Mouse (Mus musculus) ES-E14 (cell line): Measurements from ENCODE around the gene Gm29609. TPM values are rescaled to one million over a fixed set of nuclear protein-coding genes. Genes with fewer than 3 reads are reported as not detected.

Source experiments
- DNase-seq: peaks from one replicate; pipeline ENCODE4 v3.0.0-alpha.2; 2013; ENCODE audit warnings: low read depth, low spot score
- H3K27ac ChIP-seq: 2 replicates; pipeline ENCODE4 v1.5.1; 2012; ENCODE audit warnings: low read depth, mild to moderate bottlenecking, low read length, moderate library complexity, mixed read lengths; ENCODE audit not compliant: poor library complexity, insufficient read depth, severe bottlenecking
- H3K36me3 ChIP-seq: 2 replicates; pipeline ENCODE4 v1.6.1; 2012; ENCODE audit warnings: mild to moderate bottlenecking, low read length, moderate library complexity, mixed read lengths; ENCODE audit not compliant: control insufficient read depth, poor library complexity, insufficient read depth, severe bottlenecking
- H3K4me1 ChIP-seq, 2 experiments: fragments of 150-350 bp in 1 of 2; sonication (generic) in 1 of 2; 2 replicates each; pipeline ENCODE4 v1.6.1; 2012; ENCODE audit warnings: low read length in 2 of 2, mild to moderate bottlenecking in 1 of 2, mixed read lengths in 1 of 2; ENCODE audit not compliant: control insufficient read depth in 2 of 2, insufficient read depth in 2 of 2, poor library complexity in 1 of 2
- H3K4me3 ChIP-seq, 2 experiments: fragments of 150-350 bp in 1 of 2; sonication (generic) in 1 of 2; 2 replicates each; pipeline ENCODE4 v1.5.1; 2012; ENCODE audit warnings: low read length in 2 of 2, low read depth in 1 of 2, mild to moderate bottlenecking in 1 of 2, mixed read lengths in 1 of 2; ENCODE audit not compliant: insufficient read depth in 1 of 2, poor library complexity in 1 of 2, severe bottlenecking in 1 of 2
- H3K9ac ChIP-seq: 2 replicates; pipeline ENCODE4 v1.6.1; 2012; ENCODE audit warnings: low read depth, mild to moderate bottlenecking, low read length, mixed read lengths; ENCODE audit not compliant: poor library complexity, insufficient read depth, severe bottlenecking
- H3K9me3 ChIP-seq: fragments of 150-350 bp; sonication (generic); 2 replicates; pipeline ENCODE4 v1.6.1; 2012; ENCODE audit warnings: low read depth, mild to moderate bottlenecking, low read length; ENCODE audit not compliant: control insufficient read depth, insufficient read depth
- CHD2 ChIP-seq: IDR thresholded peaks from 2 replicates; pipeline ENCODE4 v1.6.1; 2014; ENCODE audit warnings: mild to moderate bottlenecking, low read depth, low read length, inconsistent platforms
- HCFC1 ChIP-seq: IDR thresholded peaks from 2 replicates; pipeline ENCODE4 v1.6.1; 2012; ENCODE audit warnings: low read length, inconsistent platforms, borderline replicate concordance; ENCODE audit not compliant: insufficient read depth
- MAFK ChIP-seq: IDR thresholded peaks from 2 replicates; pipeline ENCODE4 v1.6.1; 2014; ENCODE audit warnings: mild to moderate bottlenecking, low read depth, low read length, inconsistent platforms; ENCODE audit not compliant: insufficient read depth
- ZC3H11A ChIP-seq: IDR thresholded peaks from 2 replicates; pipeline ENCODE4 v1.6.1; 2012; ENCODE audit warnings: low read depth, mild to moderate bottlenecking, inconsistent platforms, low read length, borderline replicate concordance
- ZNF384 ChIP-seq: IDR thresholded peaks from 2 replicates; pipeline ENCODE4 v1.6.1; 2012; ENCODE audit warnings: low read depth, low read length, inconsistent platforms
- in situ Hi-C, 2 experiments: fragments of 600-800 bp; cut with MboI; formaldehyde crosslinking; loops; one replicate each; pipeline ENCODE4 v1.15.1; 2025; ENCODE audit warnings: low sequenced_read_pairs in 2 of 2, inconsistent platforms in 1 of 2; ENCODE audit not compliant: unreplicated experiment in 2 of 2
- total RNA-seq: library from RNA; depleted of rRNA; stranded (reverse); fragments of 300-350 nt; gene quantifications from 2 replicates; pipeline ENCODE4 v1.2.3, GENCODE M21; 2012

The Gm29609 gene
- total RNA-seq, 1 experiment: 3.1 TPM

- no peak overlapping the region for H3K27ac ChIP-seq
- no peak overlapping the region for H3K9ac ChIP-seq
- peaks cover 58% of the 10 kb centered on the region for H3K36me3 ChIP-seq
- in situ Hi-C loops: no loop called here
- no peak overlapping the region for H3K4me3 ChIP-seq
- H3K4me1 ChIP-seq: peaks cover 10 to 11% of the 10 kb centered on the region in 2 experiments
- no peaks in the 10 kb centered on the region for H3K9me3 ChIP-seq
- TF ChIP-seq ZNF384 (no peak), CHD2 (no peak), ZC3H11A (no peak), MAFK (no peak), HCFC1 (no peak)
- no peak for DNase-seq
These were observed 19.7 kb upstream of the Gm29609 start for GRCm38 (mm10) chr5:31199321-31199892.

GRCm38 (mm10) chr5:31198616-31199320 lies 19.1 kb upstream of the Gm29609 start:
- Histone ChIP-seq H3K4me3 (no peak overlapping the region), H3K9me3 (no peaks in the 10 kb centered on the region), H3K27ac (no peak overlapping the region), H3K4me1 (peaks cover 11 to 12% of the 10 kb centered on the region in 2 experiments), H3K9ac (no peak overlapping the region), H3K36me3 (peaks cover 54% of the 10 kb centered on the region)
- DNase-seq: no peak
- no peak for TF ChIP-seq HCFC1
- TF ChIP-seq CHD2: no peak
- in situ Hi-C loops: no loop called here

- DNase-seq: no peak
- in situ Hi-C loops: no loop called here
- Histone ChIP-seq H3K36me3 (peaks cover 53% of the 10 kb centered on the region), H3K9ac (no peak overlapping the region), H3K4me1 (peaks cover 11 to 12% of the 10 kb centered on the region in 2 experiments), H3K27ac (no peak overlapping the region), H3K9me3 (no peaks in the 10 kb centered on the region), H3K4me3 (no peak overlapping the region)
- TF ChIP-seq ZC3H11A (no peak), MAFK (no peak), ZNF384 (no peak), CHD2 (no peak), HCFC1 (no peak)
These were observed 18.5 kb upstream of the Gm29609 start for GRCm38 (mm10) chr5:31198170-31198569.

- no peak overlapping the region for H3K4me3 ChIP-seq
- H3K9ac ChIP-seq: no peak overlapping the region
- peaks cover 48% of the 10 kb centered on the region for H3K36me3 ChIP-seq
- peaks cover 11 to 12% of the 10 kb centered on the region in 2 experiments for H3K4me1 ChIP-seq
- in situ Hi-C loops: no loop called here
- no peaks in the 10 kb centered on the region for H3K9me3 ChIP-seq
- TF ChIP-seq MAFK (no peak), ZC3H11A (no peak), CHD2 (no peak), ZNF384 (no peak), HCFC1 (no peak)
- DNase-seq: no peak
- no peak overlapping the region for H3K27ac ChIP-seq
These were observed 17.4 kb upstream of the Gm29609 start for GRCm38 (mm10) chr5:31197072-31197471.

GRCm38 (mm10) chr5:31196207-31196606 lies 16.5 kb upstream of the Gm29609 start:
- H3K9ac ChIP-seq: no peak overlapping the region
- TF ChIP-seq ZNF384: no peak
- TF ChIP-seq HCFC1: no peak
- no peak for TF ChIP-seq ZC3H11A
- TF ChIP-seq CHD2: no peak
- no peak for TF ChIP-seq MAFK
- no peaks in the 10 kb centered on the region for H3K9me3 ChIP-seq
- H3K4me1 ChIP-seq: peaks cover 11 to 12% of the 10 kb centered on the region in 2 experiments
- DNase-seq: no peak
- H3K4me3 ChIP-seq: no peak overlapping the region
- in situ Hi-C loops: no loop called here
- H3K27ac ChIP-seq: no peak overlapping the region
- peaks cover 50% of the 10 kb centered on the region for H3K36me3 ChIP-seq
